Comparison of ENCODE assay signal across 9 mouse cellular contexts in the genomic region with DNA sequence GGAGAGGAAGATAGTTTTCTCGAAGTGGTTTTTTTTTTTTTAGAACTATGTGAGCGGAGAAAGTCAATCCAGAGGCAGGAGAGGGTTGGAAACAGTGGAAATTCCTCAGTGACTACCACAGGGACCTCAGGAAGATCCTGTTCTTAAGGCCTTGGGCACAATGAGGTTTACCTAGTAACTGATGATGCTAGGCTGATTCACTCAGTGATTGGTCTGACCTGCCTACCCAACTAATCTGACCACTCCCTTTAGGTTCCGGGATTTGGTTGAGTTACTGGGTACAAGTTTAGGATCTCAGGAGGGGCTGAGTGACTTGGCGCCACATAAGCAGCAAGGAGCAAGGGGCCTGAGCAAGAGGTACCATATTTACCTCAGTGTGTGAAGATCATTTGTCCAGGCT. TPM values are rescaled to one million over a fixed set of nuclear protein-coding genes. Genes with fewer than 3 reads are reported as not detected.
A peak's percentile ranks its signal among the peaks of the same experiment; 100 is the strongest.
DNase-seq lines count a peak whose midpoint lies in the region; ATAC-seq lines count a peak whose summit lies in the region.
"Had no signal": no experiment of that assay in that cellular context is flagged by ENCODE, and none has a peak within 500 bp of the region (broad histone marks: within the 10 kb centered on the region; RNA-seq: fewer than 3 reads in every experiment).

TSS of gene H2-DMb1 (plus strand) at position 150 of the 400 bp plus-strand sequence.

- no peaks in the 10 kb centered on the region for H3K27me3 ChIP-seq in embryonic facial prominence, embryonic 11.5 days (ENCODE audit: control insufficient read depth, insufficient read depth, low read length)
- no peaks in the 10 kb centered on the region for H3K27me3 ChIP-seq in embryonic facial prominence, embryonic 10.5 days (replicated peaks; ENCODE audit: low read depth, poor library complexity, severe bottlenecking)
- H3K27me3 ChIP-seq in limb, embryonic 15.5 days, result no peaks in the 10 kb centered on the region
- H3K27me3 ChIP-seq in stomach, embryonic 16.5 days (ENCODE audit: control insufficient read depth, insufficient read depth, low read length), result no peaks in the 10 kb centered on the region

- H3K9me3 ChIP-seq in embryonic facial prominence, embryonic 11.5 days (replicated peaks; ENCODE audit: control insufficient read depth, low read length), result no peaks in the 10 kb centered on the region
- H3K9me3 ChIP-seq in embryonic facial prominence, embryonic 10.5 days, result no peaks in the 10 kb centered on the region
- H3K9me3 ChIP-seq in limb, embryonic 15.5 days, result no peaks in the 10 kb centered on the region
- H3K9me3 ChIP-seq in stomach, embryonic 16.5 days (replicated peaks; ENCODE audit: control insufficient read depth, low read length), result no peaks in the 10 kb centered on the region

- DNase-seq in embryonic facial prominence, embryonic 11.5 days (ENCODE audit: low spot score), result peak; percentile 62
- DNase-seq in embryonic facial prominence, embryonic 10.5 days (ENCODE audit: low spot score), result no peak
- DNase-seq in spleen, adult 12 weeks (ENCODE audit: low spot score), result peak; percentile 51
- DNase-seq in spleen, postnatal 14 days (ENCODE audit: low spot score in 2 of 2), result no peak
- peak; percentile 51 for DNase-seq in forelimb bud, embryonic 11.5 days (ENCODE audit: low read depth, low spot score)
- no peak for DNase-seq in yolk sac, embryonic 10.5 days (ENCODE audit: low spot score)

- no peak within 1 kb of the TSS for H3K4me2 ChIP-seq in embryonic facial prominence, embryonic 11.5 days (ENCODE audit: low read depth, low read length)
- H3K4me2 ChIP-seq in limb, embryonic 15.5 days, result no peak within 1 kb of the TSS
- H3K4me2 ChIP-seq in stomach, embryonic 16.5 days (ENCODE audit: low read depth, low read length), result no peak within 1 kb of the TSS

- no peak for ATAC-seq in embryonic facial prominence, embryonic 11.5 days (replicated peaks; ENCODE audit: insufficient number of reproducible peaks, low FRiP score, low TSS enrichment, low read depth)
- ATAC-seq in limb, embryonic 15.5 days (ENCODE audit: insufficient number of reproducible peaks, low FRiP score, low TSS enrichment, low read depth), result peak; percentile 63; the same call in 1 of the 2 replicates
- peak; percentile 71; the same call in 1 of the 2 replicates for ATAC-seq in stomach, embryonic 16.5 days (ENCODE audit: insufficient read depth, low FRiP score)

- 56% methylated on average over 4 of the region's 4 CpGs for WGBS in embryonic facial prominence, embryonic 11.5 days
- 60% methylated on average over 4 of the region's 4 CpGs for WGBS in embryonic facial prominence, embryonic 10.5 days
- 64% methylated on average over 4 of the region's 4 CpGs for WGBS in limb, embryonic 15.5 days
- 49% methylated on average over 4 of the region's 4 CpGs for WGBS in stomach, embryonic 16.5 days

- no peak within 1 kb of the TSS for H3K27ac ChIP-seq in embryonic facial prominence, embryonic 11.5 days (replicated peaks; ENCODE audit: low read depth, low read length)
- H3K27ac ChIP-seq in embryonic facial prominence, embryonic 10.5 days (replicated peaks), result no peak within 1 kb of the TSS
- no peak within 1 kb of the TSS for H3K27ac ChIP-seq in limb, embryonic 15.5 days
- H3K27ac ChIP-seq in stomach, embryonic 16.5 days (ENCODE audit: low read length), result no peak within 1 kb of the TSS
- H3K27ac ChIP-seq: left cerebral cortex, adult 2 months had no signal

- no peak within 1 kb of the TSS for H3K9ac ChIP-seq in embryonic facial prominence, embryonic 11.5 days (replicated peaks; ENCODE audit: low read length)
- H3K9ac ChIP-seq in limb, embryonic 15.5 days, result no peak within 1 kb of the TSS
- H3K9ac ChIP-seq in stomach, embryonic 16.5 days (ENCODE audit: low read length), result no peak within 1 kb of the TSS

- no peaks in the 10 kb centered on the region for H3K36me3 ChIP-seq in embryonic facial prominence, embryonic 11.5 days (replicated peaks; ENCODE audit: control insufficient read depth, insufficient read depth, low read depth, low read length)
- no peaks in the 10 kb centered on the region for H3K36me3 ChIP-seq in embryonic facial prominence, embryonic 10.5 days (replicated peaks)
- no peaks in the 10 kb centered on the region for H3K36me3 ChIP-seq in limb, embryonic 15.5 days
- no peaks in the 10 kb centered on the region for H3K36me3 ChIP-seq in stomach, embryonic 16.5 days (ENCODE audit: control insufficient read depth, insufficient read depth, low read length)

- H3K4me1 ChIP-seq in embryonic facial prominence, embryonic 11.5 days (ENCODE audit: control insufficient read depth, insufficient read depth, low read length), result no peaks in the 10 kb centered on the region
- no peaks in the 10 kb centered on the region for H3K4me1 ChIP-seq in embryonic facial prominence, embryonic 10.5 days
- no peaks in the 10 kb centered on the region for H3K4me1 ChIP-seq in limb, embryonic 15.5 days
- no peaks in the 10 kb centered on the region for H3K4me1 ChIP-seq in stomach, embryonic 16.5 days (ENCODE audit: control insufficient read depth, insufficient read depth, low read length)

- no peak within 1 kb of the TSS for H3K4me3 ChIP-seq in embryonic facial prominence, embryonic 11.5 days (ENCODE audit: low read depth, low read length)
- H3K4me3 ChIP-seq in embryonic facial prominence, embryonic 10.5 days, result no peak within 1 kb of the TSS
- no peak within 1 kb of the TSS for H3K4me3 ChIP-seq in limb, embryonic 15.5 days
- H3K4me3 ChIP-seq in stomach, embryonic 16.5 days (replicated peaks; ENCODE audit: low read length), result no peak within 1 kb of the TSS
- H3K4me3 ChIP-seq: left cerebral cortex, adult 2 months had no signal

RNA-seq across cellular contexts. Expression of gene H2-DMb1, which starts in this region (rescaled TPM):
- 1.3 and 1.4 TPM in 2 replicates for polyA plus RNA-seq in embryonic facial prominence, embryonic 11.5 days (2014; fragmentation: Nextera tagmentation; extraction: Ambion mirVana)
- 0.52 and 0.55 TPM in 2 replicates for polyA plus RNA-seq in embryonic facial prominence, embryonic 10.5 days (2016; fragmentation: Nextera tagmentation; extraction: Ambion mirVana)
- polyA plus RNA-seq in limb, embryonic 15.5 days (2015; fragmentation: Nextera tagmentation; extraction: Ambion mirVana), result 2.6 and 3.3 TPM in 2 replicates
- 2.0 and 2.9 TPM in 2 replicates for polyA plus RNA-seq in stomach, embryonic 16.5 days (2015; fragmentation: Nextera tagmentation; extraction: Ambion mirVana)

Comparison
In these comparisons a context has a peak if more than half of its experiments do, and no peak if none do; other contexts are left out.
1. DNase-seq: peak in embryonic facial prominence, embryonic 11.5 days (single experiment), spleen, adult 12 weeks (single experiment) and forelimb bud, embryonic 11.5 days (single experiment); none in embryonic facial prominence, embryonic 10.5 days (single experiment), spleen, postnatal 14 days (0 of 2) and yolk sac, embryonic 10.5 days (single experiment).